Mouse (Mus musculus) CH12.LX (cell line): Measurements from ENCODE around the gene Slc2a5. TPM values are rescaled to one million over a fixed set of nuclear protein-coding genes. Genes with fewer than 3 reads are reported as not detected.

Experiments
- DNase-seq: peaks from one replicate; pipeline ENCODE4 v3.0.0-alpha.2; 2013; ENCODE audit errors: extremely low read depth
- H3K27ac ChIP-seq: 2 replicates; pipeline ENCODE4 v1.5.1; 2012; ENCODE audit warnings: low read depth, mild to moderate bottlenecking, control low read depth, moderate library complexity; ENCODE audit not compliant: insufficient read depth
- H3K27me3 ChIP-seq: replicated peaks from 2 replicates; pipeline ENCODE3; 2012; ENCODE audit warnings: inconsistent platforms
- H3K36me3 ChIP-seq, 2 experiments: replicated peaks in 1 of 2; 2 replicates each; pipeline versions ENCODE3 to v1.6.1; 2012; ENCODE audit warnings: inconsistent platforms in 1 of 2, low read length in 1 of 2, mild to moderate bottlenecking in 1 of 2, mixed read lengths in 1 of 2, moderate library complexity in 1 of 2; ENCODE audit not compliant: control insufficient read depth in 1 of 2, insufficient read depth in 1 of 2
- H3K4me1 ChIP-seq, 2 experiments: 2 replicates each; pipeline ENCODE4 v1.6.1; 2012; ENCODE audit warnings: inconsistent platforms in 1 of 2, moderate library complexity in 1 of 2; ENCODE audit not compliant: insufficient read depth in 2 of 2, control insufficient read depth in 1 of 2
- H3K4me2 ChIP-seq: 2 replicates; pipeline ENCODE4 v1.6.1; 2012; ENCODE audit warnings: low read depth, mild to moderate bottlenecking, control low read depth; ENCODE audit not compliant: poor library complexity, insufficient read depth, severe bottlenecking
- H3K4me3 ChIP-seq, 3 experiments: fragments of 150-350 bp in 1 of 3; sonication (generic) in 1 of 3; replicated peaks in 1 of 3; 2 replicates each; pipeline versions ENCODE3 to v1.5.1; 2011 to 2012; ENCODE audit warnings: low read depth in 2 of 3, low read length in 2 of 3, mild to moderate bottlenecking in 2 of 3, moderate library complexity in 2 of 3, control low read depth in 1 of 3, improper control_type of control experiment in 1 of 3, inconsistent platforms in 1 of 3, mixed read lengths in 1 of 3; ENCODE audit not compliant: poor library complexity in 1 of 3
- H3K79me2 ChIP-seq: replicated peaks from 2 replicates; pipeline ENCODE4 v1.6.1; 2012; ENCODE audit warnings: mild to moderate bottlenecking, moderate library complexity; ENCODE audit not compliant: control insufficient read depth, poor library complexity, insufficient read depth, severe bottlenecking; ENCODE audit errors: extremely low read depth
- H3K9ac ChIP-seq: 2 replicates; pipeline ENCODE4 v1.6.1; 2012; ENCODE audit warnings: low read depth, mild to moderate bottlenecking, control low read depth, moderate library complexity; ENCODE audit not compliant: insufficient read depth
- H3K9me3 ChIP-seq: replicated peaks from 2 replicates; pipeline ENCODE3; 2012; ENCODE audit warnings: low read length, inconsistent platforms, mixed read lengths
- BHLHE40 ChIP-seq: IDR thresholded peaks from 2 replicates; pipeline ENCODE4 v1.6.1; 2011; ENCODE audit warnings: mild to moderate bottlenecking, low read depth, low read length, improper control_type of control experiment
- CTCF ChIP-seq, 2 experiments: IDR thresholded peaks in 1 of 2; conservative IDR thresholded peaks in 1 of 2; 2 replicates each; pipeline ENCODE4 v1.5.1; 2011 to 2012; ENCODE audit warnings: low read depth in 2 of 2, low read length in 2 of 2, improper control_type of control experiment in 1 of 2, inconsistent platforms in 1 of 2, mild to moderate bottlenecking in 1 of 2, moderate library complexity in 1 of 2
- JUN ChIP-seq: IDR thresholded peaks from 2 replicates; pipeline ENCODE4 v1.6.1; 2011; ENCODE audit warnings: low read depth, mild to moderate bottlenecking, low read length, improper control_type of control experiment, moderate library complexity; ENCODE audit not compliant: insufficient read depth
- JUND ChIP-seq: conservative IDR thresholded peaks from 2 replicates; pipeline ENCODE4 v1.6.1; 2011; ENCODE audit warnings: low read depth, low read length, improper control_type of control experiment
- MAX ChIP-seq: IDR thresholded peaks from 2 replicates; pipeline ENCODE4 v1.6.1; 2011; ENCODE audit warnings: low read length, improper control_type of control experiment
- MAZ ChIP-seq: IDR thresholded peaks from 2 replicates; pipeline ENCODE4 v1.6.1; 2012; ENCODE audit warnings: low read depth, mild to moderate bottlenecking, inconsistent platforms, low read length, improper control_type of control experiment, moderate library complexity
- MEF2A ChIP-seq: IDR thresholded peaks from 2 replicates; pipeline ENCODE4 v1.6.1; 2014; ENCODE audit warnings: low read depth, mild to moderate bottlenecking, inconsistent platforms, low read length, improper control_type of control experiment, borderline replicate concordance
- POLR2AphosphoS2 ChIP-seq: IDR thresholded peaks from 2 replicates; pipeline ENCODE4 v1.6.1; 2011; ENCODE audit warnings: low read depth, low read length, improper control_type of control experiment
- RAD21 ChIP-seq: IDR thresholded peaks from 2 replicates; pipeline ENCODE4 v1.6.1; 2011; ENCODE audit warnings: low read depth, mild to moderate bottlenecking, low read length, improper control_type of control experiment, moderate library complexity
- SIN3A ChIP-seq: IDR thresholded peaks from 2 replicates; pipeline ENCODE4 v1.6.1; 2012; ENCODE audit warnings: low read length, improper control_type of control experiment, inconsistent platforms
- SMC3 ChIP-seq: IDR thresholded peaks from 2 replicates; pipeline ENCODE4 v1.6.1; 2011; ENCODE audit warnings: low read depth, low read length, improper control_type of control experiment
- TCF12 ChIP-seq: IDR thresholded peaks from 2 replicates; pipeline ENCODE4 v1.6.1; 2014; ENCODE audit warnings: low read depth, mild to moderate bottlenecking, inconsistent platforms, low read length, improper control_type of control experiment
- ZNF384 ChIP-seq: IDR thresholded peaks from 2 replicates; pipeline ENCODE4 v1.6.1; 2012; ENCODE audit warnings: low read depth, low read length, improper control_type of control experiment, inconsistent platforms
- dilution Hi-C: fragments of 300-500 bp; cut with MboI; formaldehyde crosslinking; loops from 2 replicates; pipeline ENCODE4 v1.14.3; 2020; ENCODE audit warnings: low sequenced_read_pairs; ENCODE audit not compliant: extremely low pct_unique_long_range_greater_than_20kb, extremely low pct_ligation_motif_present
- in situ Hi-C: fragments of 300-500 bp; cut with MboI; formaldehyde crosslinking; loops from 3 replicates; pipeline ENCODE4 v1.14.3; 2019; ENCODE audit warnings: low sequenced_read_pairs, low pct_ligation_motif_present, low pct_unique_long_range_greater_than_20kb, mixed read lengths
- polyA plus RNA-seq: library from polyadenylated mRNA; unstranded; fragments of >175 nt; gene quantifications from 2 replicates; pipeline ENCODE4 v1.2.1, GENCODE M21; 2012; ENCODE audit warnings: low read depth; ENCODE audit not compliant: insufficient read length
- total RNA-seq, 2 experiments: library from RNA; depleted of rRNA; stranded (reverse); fragments of 300-350 nt in 1 of 2; fragments of >200 nt in 1 of 2; gene quantifications; 2 replicates each; pipeline ENCODE4 v1.2.3; 2012 to 2014

Slc2a5 gene
- total and polyA plus RNA-seq, 3 experiments, result 0.81 to 1.5 (median 1.4) TPM

- Histone ChIP-seq H3K9me3 (no peaks in the 10 kb centered on the region), H3K27ac (no peak overlapping the region), H3K4me3 (no peak overlapping the region), H3K4me1 (peaks cover 25 to 67% of the 10 kb centered on the region in 2 experiments), H3K9ac (no peak overlapping the region), H3K79me2 (no peaks in the 10 kb centered on the region), H3K36me3 (no peaks in the 10 kb centered on the region), H3K27me3 (no peaks in the 10 kb centered on the region), H3K4me2 (no peak overlapping the region)
- in situ Hi-C loops (loop anchor here (5.0 kb wide), 1 partner anchor 82 kb away; no protein-coding TSS in a partner anchor), dilution Hi-C loops (no loop called here)
- peak; percentile 4 for TF ChIP-seq RAD21
- peak in 1 of 2 experiments; percentile 42; a peak in 2 of 4 replicates for TF ChIP-seq CTCF (conservative IDR thresholded peaks at IDR 0.05 in 1 of 2, IDR thresholded peaks at IDR 0.05 in 1 of 2; ENCODE audit: low read depth in 2 of 2, low read length in 2 of 2)
- no peak for TF ChIP-seq JUND
- no peak for TF ChIP-seq JUN
- no peak for DNase-seq
Measured at GRCm38 (mm10) chr4:150135254-150135653, 16.2 kb downstream of the Slc2a5 start.

DNA sequence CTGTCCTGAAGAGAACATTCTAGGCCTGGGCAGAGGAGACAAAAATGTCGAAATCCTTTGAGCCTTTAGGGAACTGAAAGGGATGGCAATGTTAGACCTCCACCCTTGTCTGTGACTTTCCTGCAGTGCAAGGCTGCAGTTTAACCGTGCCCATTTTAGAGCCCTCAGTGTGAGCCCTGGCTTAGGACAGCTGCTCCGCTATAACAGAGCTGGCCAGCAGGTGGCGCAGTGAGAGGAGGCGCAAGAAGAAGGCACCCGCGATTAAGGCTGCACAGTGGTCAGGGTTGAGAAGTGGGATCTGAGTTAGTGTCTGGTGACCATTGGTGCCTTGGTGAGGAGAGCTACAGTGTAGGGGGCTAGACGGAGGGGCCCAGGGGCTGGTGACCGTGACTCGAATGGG, 17.6 kb downstream of the Slc2a5 start:
- TF ChIP-seq BHLHE40 (no peak; the same call in 1 of the 2 replicates), RAD21 (peak; percentile 62), ZNF384 (peak; percentile 22; the same call in 1 of the 2 replicates), CTCF (conservative IDR thresholded peaks at IDR 0.05 in 1 of 2, IDR thresholded peaks at IDR 0.05 in 1 of 2; ENCODE audit: low read depth in 2 of 2, low read length in 2 of 2) (peak; percentile 79 to 92), MEF2A (peak; percentile 39; the same call in 1 of the 2 replicates), TCF12 (0 out of 2 replicates have a peak, but pooled peaks have one; percentile 43), POLR2AphosphoS2 (no peak), MAZ (no peak), SIN3A (no peak), MAX (peak; percentile 33; the same call in 1 of the 2 replicates), SMC3 (peak; percentile 91)
- no peak overlapping the region for H3K9ac ChIP-seq
- dilution Hi-C loops, result no loop called here

More for the DNA sequence above, 17.6 kb downstream of the Slc2a5 start:
- Histone ChIP-seq H3K27ac (peak overlapping the region; percentile 41; the same call in 1 of the 2 replicates), H3K4me2 (peak overlapping the region; percentile 4; the same call in 1 of the 2 replicates), H3K9me3 (no peaks in the 10 kb centered on the region), H3K36me3 (no peaks in the 10 kb centered on the region), H3K4me1 (peaks cover 26 to 60% of the 10 kb centered on the region in 2 experiments), H3K27me3 (no peaks in the 10 kb centered on the region), H3K79me2 (no peaks in the 10 kb centered on the region), H3K4me3 (no peak overlapping the region)
- DNase-seq, result peak; percentile 83
- in situ Hi-C loops, result loop anchor here (5.0 kb wide), 1 partner anchor 81 kb away; no protein-coding TSS in a partner anchor
